ENCODE assay signal across 8 mouse cellular contexts in genomic region chrX:20292040-20292417, GRCm38 (mm10). TPM values are rescaled to one million over a fixed set of nuclear protein-coding genes. Genes with fewer than 3 reads are reported as not detected.
DNase-seq lines count a peak whose midpoint lies in the region; ATAC-seq and TF ChIP-seq lines count a peak whose summit lies in the region.

No protein-coding gene starts in this region.

- H3K9me3 ChIP-seq in heart, embryonic 14.5 days (ENCODE audit: control insufficient read depth, low read length) = no peaks in the 10 kb centered on the region
- no peaks in the 10 kb centered on the region for H3K9me3 ChIP-seq in E14TG2a.4 (ENCODE audit: low read length)
- no peaks in the 10 kb centered on the region for H3K9me3 ChIP-seq in forebrain, embryonic 15.5 days
- no peaks in the 10 kb centered on the region for H3K9me3 ChIP-seq in liver, embryonic 14.5 days (ENCODE audit: control insufficient read depth, low read length)

- WGBS in heart, embryonic 14.5 days = 33% methylated on average over 11 of the region's 11 CpGs
- WGBS in forebrain, embryonic 15.5 days = 28% methylated on average over 11 of the region's 11 CpGs
- WGBS in liver, embryonic 14.5 days (ENCODE audit: insufficient replicate concordance) = 33% methylated on average over 11 of the region's 11 CpGs

- no peak for ATAC-seq in heart, embryonic 14.5 days (ENCODE audit: insufficient number of reproducible peaks, insufficient read depth, low FRiP score, low read depth)
- no peak for ATAC-seq in forebrain, embryonic 15.5 days (replicated peaks)
- no peak for ATAC-seq in liver, embryonic 14.5 days (ENCODE audit: insufficient read depth)

- TF ChIP-seq EP300 in liver, embryonic 14.5 days (IDR thresholded peaks at IDR 0.05; ENCODE audit: low read depth) = no peak

- H3K4me2 ChIP-seq in heart, embryonic 14.5 days (ENCODE audit: low read length) = peak overlapping the region; percentile 64
- H3K4me2 ChIP-seq in forebrain, embryonic 15.5 days (replicated peaks) = peak overlapping the region; percentile 59
- peak overlapping the region; percentile 61 for H3K4me2 ChIP-seq in liver, embryonic 14.5 days (ENCODE audit: low read depth)

- H3K27ac ChIP-seq in heart, embryonic 14.5 days (replicated peaks in 1 of 2; ENCODE audit: control insufficient read depth in 1 of 2, insufficient read depth in 1 of 2, low read depth in 2 of 2, low read length in 2 of 2) = no peak overlapping the region
- H3K27ac ChIP-seq in forebrain, embryonic 15.5 days (replicated peaks) = no peak overlapping the region
- H3K27ac ChIP-seq in liver, embryonic 14.5 days = no peak overlapping the region

- no peaks in the 10 kb centered on the region for H3K4me1 ChIP-seq in heart, embryonic 14.5 days (ENCODE audit: control insufficient read depth in 2 of 2, insufficient read depth in 2 of 2, low read length in 2 of 2)
- H3K4me1 ChIP-seq in E14TG2a.4 (replicated peaks; ENCODE audit: low read depth, low read length) = no peaks in the 10 kb centered on the region
- no peaks in the 10 kb centered on the region for H3K4me1 ChIP-seq in forebrain, embryonic 15.5 days
- H3K4me1 ChIP-seq in liver, embryonic 14.5 days (replicated peaks; ENCODE audit: control insufficient read depth in 2 of 2, insufficient read depth in 2 of 2, low read length in 1 of 2) = no peaks in the 10 kb centered on the region

- no peak for TF ChIP-seq CTCF in E14TG2a.4 (conservative IDR thresholded peaks at IDR 0.05; ENCODE audit: low read length)
- no peak for TF ChIP-seq CTCF in liver, embryonic 14.5 days (IDR thresholded peaks at IDR 0.05; ENCODE audit: low read depth)

- DNase-seq in heart, postnatal 36 days = no peak
- no peak for DNase-seq in liver, embryonic 14.5 days (ENCODE audit: low read depth in 3 of 3, low spot score in 3 of 3)
- DNase-seq in frontal cortex, adult 2 months (ENCODE audit: extremely low spot score in 1 of 2, low spot score in 1 of 2) = no peak
- DNase-seq in layer of hippocampus, postnatal 36 days = no peak
- DNase-seq in adrenal gland, adult 8-10 months = no peak

- H3K9ac ChIP-seq in heart, embryonic 14.5 days (ENCODE audit: low read length) = peak overlapping the region; percentile 78; the same call in 1 of the 2 replicates
- peak overlapping the region; percentile 63; the same call in 1 of the 2 replicates for H3K9ac ChIP-seq in forebrain, embryonic 15.5 days (replicated peaks)
- H3K9ac ChIP-seq in liver, embryonic 14.5 days (replicated peaks) = no peak overlapping the region

- intact Hi-C loops in heart, postnatal 36 days (cut with DNase I) = no loop called here

- H3K4me3 ChIP-seq in heart, embryonic 14.5 days (ENCODE audit: control insufficient read depth in 1 of 2, insufficient read depth in 1 of 2, low read depth in 1 of 2, low read length in 2 of 2) = peak overlapping the region; percentile 66 to 83
- peak overlapping the region; percentile 84 for H3K4me3 ChIP-seq in E14TG2a.4 (replicated peaks; ENCODE audit: low read length)
- peak overlapping the region; percentile 64 for H3K4me3 ChIP-seq in forebrain, embryonic 15.5 days
- H3K4me3 ChIP-seq in liver, embryonic 14.5 days (ENCODE audit: insufficient read depth in 1 of 2, low read depth in 2 of 2, low read length in 2 of 2) = peak overlapping the region; percentile 32 to 46; a peak in 3 of 4 replicates

- H3K36me3 ChIP-seq in heart, embryonic 14.5 days (ENCODE audit: control insufficient read depth, insufficient read depth, low read length) = no peaks in the 10 kb centered on the region
- no peaks in the 10 kb centered on the region for H3K36me3 ChIP-seq in E14TG2a.4 (ENCODE audit: insufficient read depth, low read length)
- no peaks in the 10 kb centered on the region for H3K36me3 ChIP-seq in forebrain, embryonic 15.5 days
- H3K36me3 ChIP-seq in liver, embryonic 14.5 days (replicated peaks; ENCODE audit: control insufficient read depth, insufficient read depth, low read depth) = no peaks in the 10 kb centered on the region

- H3K27me3 ChIP-seq in heart, embryonic 14.5 days (ENCODE audit: control insufficient read depth, insufficient read depth, low read length) = no peaks in the 10 kb centered on the region
- peaks cover 30% of the 10 kb centered on the region for H3K27me3 ChIP-seq in E14TG2a.4 (ENCODE audit: insufficient read depth, low read length)
- H3K27me3 ChIP-seq in forebrain, embryonic 15.5 days = no peaks in the 10 kb centered on the region
- H3K27me3 ChIP-seq in liver, embryonic 14.5 days (ENCODE audit: control insufficient read depth, insufficient read depth, low read length) = peaks cover 7% of the 10 kb centered on the region

RNA-seq across cellular contexts. Expression of gene Slc9a7, which starts 0.4 kb away (rescaled TPM):
- polyA plus RNA-seq in heart, embryonic 14.5 days (2014; fragmentation: Nextera tagmentation; extraction: Ambion mirVana) = 8.2 and 9.7 TPM in 2 replicates
- 1 to 10 TPM; 3.9 to 4.0 TPM for total RNA-seq in heart, postnatal 36 days (2021)
- polyA plus RNA-seq in forebrain, embryonic 15.5 days (2015; fragmentation: Nextera tagmentation; extraction: Ambion mirVana) = 5.0 and 5.3 TPM in 2 replicates
- polyA plus RNA-seq in liver, embryonic 14.5 days (2012; rRNA removed) = 0.16 and 0.17 TPM in 2 replicates
- 0.14 and 0.20 TPM in 2 replicates for polyA plus RNA-seq in liver, embryonic 14.5 days (2014; fragmentation: Nextera tagmentation; extraction: Ambion mirVana)
- polyA plus RNA-seq in frontal cortex, adult 2 months (2012; rRNA removed) = 12.1 and 13.8 TPM in 2 replicates
- 10 to 100 TPM; 60.7 to 64.0 TPM for total RNA-seq in layer of hippocampus, postnatal 36 days (2021)
- 10 to 100 TPM; 22.2 to 62.4 (median 40.4) TPM for total RNA-seq in adrenal gland, adult 8-10 months (2022)
